Mouse (Mus musculus) ovary, postnatal 10 days (tissue): ENCODE data around the gene Lrmda.

Experiments used
- DNase-seq: peaks from one replicate; pipeline ENCODE4 v3.0.0; 2022; ENCODE audit warnings: low spot score

Lrmda gene

DNA sequence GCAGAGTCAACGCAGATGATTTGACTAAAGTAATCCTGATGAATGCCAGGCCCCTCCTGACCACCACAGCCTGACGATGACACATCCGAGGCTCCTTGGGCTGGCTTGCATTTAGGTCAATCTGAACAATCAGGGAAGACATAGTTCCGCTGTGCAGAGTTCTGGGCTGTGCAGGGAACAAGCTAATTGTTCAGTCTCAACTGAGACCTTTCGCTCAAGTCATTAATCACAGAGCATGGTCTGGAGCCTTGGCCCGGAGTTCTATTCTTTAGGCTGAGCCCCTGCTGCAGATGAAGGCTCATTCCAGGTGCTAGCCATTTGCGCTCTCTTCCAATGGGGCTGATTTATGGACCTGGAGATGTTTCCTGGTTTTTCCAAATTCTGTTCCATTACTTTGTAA lies 844.6 kb downstream of the Lrmda start:
- DNase-seq: no peak

DNA sequence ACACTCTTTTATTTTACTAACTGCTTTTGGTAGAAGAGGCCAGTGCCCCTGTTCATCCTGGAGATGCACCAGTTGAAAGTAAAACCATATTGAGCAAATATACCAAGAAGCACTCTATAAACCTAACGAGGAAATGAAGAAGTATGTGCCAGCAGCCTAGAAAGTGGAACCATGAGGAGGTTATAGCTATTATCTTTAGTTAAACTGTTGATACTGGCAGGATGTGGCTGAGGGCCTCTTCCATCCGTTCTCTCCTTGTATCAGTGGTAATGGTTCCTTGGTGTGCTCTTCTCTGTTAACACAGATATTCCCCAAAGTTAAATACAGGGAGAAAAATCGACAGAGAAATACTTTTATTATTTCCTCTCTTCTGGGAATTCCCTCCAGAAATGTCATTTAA lies 855.1 kb downstream of the Lrmda start:
- no peak for DNase-seq

DNA sequence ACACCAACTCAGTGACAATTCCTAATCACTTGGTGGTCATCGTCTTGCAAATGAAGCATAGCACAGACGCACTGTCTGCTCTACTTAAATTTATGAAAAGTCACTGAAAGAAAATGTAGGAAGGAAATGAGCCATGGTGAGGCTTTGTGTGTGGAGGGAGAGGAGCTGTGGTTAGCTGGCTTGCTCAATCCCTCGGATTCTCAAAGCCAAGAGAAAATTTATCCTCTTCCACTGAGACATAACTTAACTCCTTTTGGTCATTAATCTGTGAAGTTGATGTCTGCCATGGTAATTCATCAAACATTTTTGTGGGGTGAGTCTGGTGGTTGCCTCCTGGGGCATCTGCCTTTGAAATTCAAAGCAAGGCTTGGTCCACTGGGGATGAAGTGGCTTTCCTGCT lies 867.7 kb downstream of the Lrmda start:
- DNase-seq: no peak

DNA sequence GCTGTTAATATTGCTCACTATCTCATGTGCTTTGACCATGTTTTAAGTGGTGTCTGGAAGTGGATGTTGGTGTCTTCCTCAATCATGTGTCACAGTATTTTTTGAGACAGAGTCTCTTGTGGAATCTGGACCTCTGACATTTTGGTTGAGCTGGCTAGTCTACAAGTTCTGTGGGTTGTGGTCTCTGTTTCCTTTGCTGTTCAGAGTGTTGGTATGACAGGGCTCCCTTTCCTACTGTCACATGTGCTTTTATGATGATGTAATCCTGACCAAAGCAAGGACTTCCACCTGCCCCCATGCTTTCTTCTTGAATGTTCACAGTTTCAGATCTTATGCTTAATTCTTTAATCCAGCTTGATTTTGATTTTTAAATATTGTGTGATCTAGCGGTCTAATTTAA lies 879.8 kb downstream of the Lrmda start:
- DNase-seq: no peak

DNA sequence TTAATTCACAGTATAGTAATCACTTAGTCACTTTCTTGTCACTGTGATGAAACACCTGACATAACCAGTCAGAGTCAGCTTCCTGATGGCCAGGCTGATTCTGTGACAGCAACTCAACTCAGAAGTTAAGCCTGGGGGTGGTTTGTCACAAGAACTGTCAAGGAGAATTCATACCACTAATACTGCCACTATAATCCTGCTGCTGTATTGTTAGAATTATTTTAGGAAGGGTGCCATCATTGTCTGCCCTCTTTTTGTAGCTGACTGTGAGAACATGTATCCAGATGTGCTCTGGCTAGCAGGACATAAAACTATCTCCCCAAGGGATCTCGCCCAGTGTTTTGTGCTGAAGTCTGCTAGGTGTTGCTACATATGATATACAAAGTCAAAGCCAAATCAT lies 882.6 kb downstream of the Lrmda start:
- DNase-seq: no peak

DNA sequence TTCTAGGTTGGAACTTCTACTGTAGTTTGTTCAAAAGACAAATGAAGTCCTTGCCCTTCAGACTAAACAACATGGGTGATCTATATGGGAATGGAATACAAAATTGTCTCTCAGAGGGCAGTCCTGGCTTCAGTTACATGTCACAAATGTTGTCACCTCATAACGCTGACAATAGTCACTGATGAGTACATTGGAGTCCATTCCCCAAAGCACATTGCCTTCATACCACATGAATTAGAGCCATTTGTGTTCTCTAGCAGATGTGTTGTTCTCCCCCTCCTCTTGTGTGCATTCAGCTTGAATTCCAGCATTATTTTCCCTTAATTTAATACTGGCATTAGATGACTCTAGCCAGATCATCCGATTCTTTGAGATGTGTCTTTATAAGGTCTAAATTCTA lies 883.4 kb downstream of the Lrmda start:
- no peak for DNase-seq

DNA sequence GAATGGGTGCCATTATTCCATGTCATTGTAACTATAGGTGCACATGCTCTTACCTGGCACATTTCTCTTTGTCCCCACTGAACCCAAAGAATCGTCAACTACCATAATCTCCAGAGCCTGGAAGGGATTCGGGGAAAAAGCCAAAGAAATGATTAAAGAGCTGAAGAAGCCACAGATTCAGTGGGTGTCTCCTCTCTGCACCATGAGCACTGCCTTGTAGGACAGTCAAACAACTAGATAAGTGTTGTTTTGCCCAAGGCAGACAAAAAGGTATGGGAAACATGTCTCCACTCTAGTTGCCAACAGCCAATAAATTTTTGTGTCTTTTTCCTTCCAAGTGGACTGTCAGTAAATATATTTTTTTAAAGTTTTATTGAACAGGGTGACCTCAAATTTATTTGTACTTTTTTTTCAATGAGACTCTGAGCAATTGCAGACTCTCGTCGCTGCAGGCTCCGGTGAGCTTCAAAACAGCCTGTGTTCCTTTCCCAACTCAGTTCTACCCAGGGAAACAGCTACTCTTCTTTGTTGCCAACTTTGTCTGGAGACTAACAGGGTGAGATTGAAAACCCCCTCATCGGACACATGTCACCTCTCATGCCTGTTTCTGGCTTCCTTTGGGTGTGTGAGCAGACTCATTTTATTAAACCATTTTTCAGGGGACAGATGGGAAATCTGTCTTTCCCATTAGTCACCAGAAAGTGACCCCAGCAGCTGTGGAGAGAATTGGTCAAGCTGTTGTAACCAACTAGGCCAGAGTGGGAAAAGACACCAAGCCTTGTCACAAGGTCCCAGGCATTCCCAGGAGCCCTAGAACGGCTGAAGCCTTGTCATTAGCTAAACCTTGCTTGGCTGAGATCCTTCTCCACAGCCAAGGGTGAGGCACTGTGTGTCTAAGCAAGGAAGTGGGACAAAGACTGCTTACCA lies 886.5 kb downstream of the Lrmda start:
- DNase-seq: no peak

DNA sequence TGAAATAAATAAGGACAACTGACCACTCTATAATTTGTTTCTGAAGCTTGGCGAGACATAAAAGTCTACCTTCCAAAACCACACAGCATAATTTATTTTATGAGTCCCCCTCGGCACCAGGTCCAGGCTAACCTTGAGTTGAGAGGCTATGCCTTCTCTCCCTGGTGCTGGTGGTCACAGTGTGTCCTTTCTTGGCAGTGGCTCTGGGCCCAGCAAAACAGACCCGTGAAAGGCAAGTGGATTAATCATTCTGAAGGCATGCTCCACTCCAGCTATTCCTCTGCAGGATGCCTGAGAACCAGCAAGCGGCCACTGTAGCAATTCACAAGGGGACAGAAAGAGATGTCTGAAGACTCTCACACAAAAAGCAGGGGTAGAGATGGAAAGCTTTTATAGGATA lies 887.2 kb downstream of the Lrmda start:
- no peak for DNase-seq

DNA sequence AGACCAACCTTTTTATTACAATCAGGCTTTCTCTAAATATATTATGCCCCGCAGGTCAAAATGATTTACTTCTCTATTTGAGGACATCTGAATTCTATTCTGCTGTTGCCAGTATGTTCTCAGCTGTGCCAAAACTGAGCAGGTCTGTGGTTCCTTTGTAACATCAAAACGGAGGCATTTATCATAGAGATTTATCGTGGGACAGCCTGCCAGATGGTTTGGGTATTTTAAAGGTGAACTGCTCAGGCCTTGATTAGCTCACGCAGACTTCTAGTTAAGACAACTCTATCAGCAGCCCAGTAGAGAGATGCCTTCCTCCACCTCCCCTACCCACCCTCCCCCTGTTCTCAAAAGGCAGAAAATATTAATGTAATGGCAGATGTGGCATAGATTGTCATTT lies 887.7 kb downstream of the Lrmda start:
- no peak for DNase-seq

DNA sequence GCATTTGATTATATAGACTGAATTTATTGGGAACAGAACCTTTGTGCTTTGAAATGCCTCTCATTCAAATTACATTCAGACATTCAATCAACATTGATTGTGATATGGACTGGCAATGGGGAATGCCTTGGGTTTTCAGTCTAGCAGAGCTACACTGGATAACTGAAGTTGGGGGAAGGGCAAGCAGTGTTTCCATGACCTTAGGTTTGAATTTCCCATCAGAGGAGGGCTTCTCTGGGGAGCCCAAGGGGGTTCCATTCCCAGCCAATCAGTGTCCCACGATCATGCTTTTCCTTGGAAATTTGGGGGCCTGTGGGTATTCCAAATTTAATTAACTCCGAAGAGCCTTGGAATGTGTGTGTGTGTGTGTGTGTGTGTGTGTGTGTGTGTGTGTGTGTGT lies 888.5 kb downstream of the Lrmda start:
- DNase-seq: no peak

DNA sequence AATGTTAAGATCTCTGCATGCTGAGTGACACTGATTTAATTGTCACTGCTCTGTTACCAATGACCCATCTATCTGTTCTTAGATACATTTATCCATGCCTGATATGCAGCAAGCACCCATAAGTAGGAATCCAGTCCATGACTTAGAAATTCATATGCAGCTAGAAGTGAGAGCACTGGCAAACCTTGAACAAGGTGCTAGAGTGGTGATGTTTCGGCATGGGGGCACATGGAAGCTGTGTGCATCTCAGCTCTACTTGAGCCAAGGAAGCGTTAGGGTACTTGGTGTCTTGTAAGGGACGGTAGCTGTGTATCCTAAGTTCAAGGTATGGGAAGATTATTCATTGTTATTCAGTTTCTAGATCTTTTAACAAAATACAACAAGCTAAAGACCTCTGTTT lies 896.0 kb downstream of the Lrmda start:
- DNase-seq: no peak

DNA sequence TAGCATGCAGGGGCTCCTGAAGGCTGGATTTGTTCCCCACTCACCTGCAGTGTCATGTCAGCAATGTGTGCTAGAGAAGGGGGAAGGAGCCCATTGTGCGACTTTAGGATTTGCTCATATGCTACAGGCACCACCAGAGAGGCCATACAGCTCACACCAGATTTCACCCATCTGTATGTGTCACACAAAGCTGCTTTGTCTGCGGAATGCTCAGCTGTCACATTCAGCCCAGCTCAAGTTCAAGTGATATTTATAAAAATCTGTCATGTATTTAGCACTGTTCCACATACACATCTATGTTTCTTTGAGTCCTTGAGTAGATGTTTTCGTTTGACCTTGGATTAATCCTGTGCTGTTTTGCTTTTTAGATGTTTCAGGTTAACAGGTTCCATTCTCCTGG lies 899.0 kb downstream of the Lrmda start:
- DNase-seq: no peak

DNA sequence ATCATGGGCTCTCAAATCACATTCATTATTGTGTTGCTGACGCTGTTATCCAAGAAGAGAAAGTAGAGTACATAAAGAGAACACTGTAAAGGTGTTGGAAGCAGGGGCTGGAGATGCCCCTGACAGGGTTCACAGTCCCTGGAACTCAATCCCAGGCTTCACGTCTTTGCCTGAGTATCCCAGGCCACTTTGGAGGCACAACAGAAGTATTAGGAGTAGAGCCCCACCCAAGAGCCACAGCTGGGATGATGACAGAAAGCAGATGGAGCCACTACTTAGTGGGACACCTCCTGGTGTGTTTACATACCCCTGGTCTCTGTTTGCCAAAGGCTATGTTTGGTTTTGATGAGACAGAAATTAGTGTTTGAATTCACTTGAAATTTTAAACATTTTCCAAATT lies 899.4 kb downstream of the Lrmda start:
- no peak for DNase-seq

DNA sequence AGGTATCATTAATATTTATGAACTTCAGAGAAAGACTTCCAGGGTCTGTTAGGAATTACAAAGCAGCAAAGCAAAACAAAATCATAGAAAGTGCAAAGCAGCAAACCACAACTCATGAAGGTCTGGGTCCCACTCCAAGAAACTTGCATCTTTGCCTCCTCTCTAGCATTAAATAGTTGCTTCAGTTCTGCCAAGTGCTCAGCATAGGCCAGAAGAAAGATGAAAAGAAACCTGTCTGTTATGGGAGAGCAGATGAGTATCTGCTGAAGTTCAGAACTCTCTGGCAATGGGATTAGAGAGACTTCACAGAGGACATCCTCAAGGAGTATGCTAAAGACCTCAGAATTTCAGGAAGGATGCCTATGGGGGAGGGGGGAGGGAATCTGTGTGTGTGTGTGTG lies 901.6 kb downstream of the Lrmda start:
- no peak for DNase-seq

DNA sequence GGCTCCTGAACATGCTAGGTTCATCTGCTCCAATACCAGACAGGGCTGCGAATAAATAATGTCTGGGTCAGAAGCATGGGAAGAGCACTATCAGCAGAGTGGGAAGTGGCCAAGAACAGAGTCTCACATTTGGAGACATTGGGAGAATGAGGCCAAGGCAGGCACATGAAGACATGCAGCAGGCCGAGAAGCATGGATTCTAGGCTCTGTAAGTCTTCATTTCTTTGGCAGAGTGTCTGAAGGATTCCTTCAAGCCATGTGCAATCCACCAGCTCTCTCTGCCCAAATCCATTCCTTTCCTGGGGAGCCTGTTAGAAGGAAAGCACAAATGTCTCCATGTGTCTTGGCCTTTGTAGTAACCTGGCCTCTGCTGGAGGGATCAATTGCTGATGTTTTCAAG lies 902.3 kb downstream of the Lrmda start:
- no peak for DNase-seq

DNA sequence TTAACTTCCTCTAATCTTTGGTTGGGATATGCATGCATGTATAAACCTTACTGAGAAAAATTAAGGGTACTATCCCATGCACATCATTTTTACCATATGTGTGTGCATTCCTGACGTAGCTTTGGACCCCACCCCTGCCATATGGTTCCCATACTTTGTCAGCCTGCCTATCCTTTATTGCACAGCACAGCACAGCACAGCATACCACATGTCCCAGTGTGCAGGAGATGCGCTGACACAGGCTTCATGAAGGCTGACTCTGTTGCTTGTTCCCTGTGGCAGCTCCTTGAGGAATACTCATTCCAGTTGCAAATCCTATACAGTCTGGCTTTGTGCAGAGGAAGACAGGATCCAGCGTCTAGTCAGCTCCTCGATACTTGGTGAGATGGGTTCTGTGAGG lies 903.1 kb downstream of the Lrmda start:
- DNase-seq: no peak

DNA sequence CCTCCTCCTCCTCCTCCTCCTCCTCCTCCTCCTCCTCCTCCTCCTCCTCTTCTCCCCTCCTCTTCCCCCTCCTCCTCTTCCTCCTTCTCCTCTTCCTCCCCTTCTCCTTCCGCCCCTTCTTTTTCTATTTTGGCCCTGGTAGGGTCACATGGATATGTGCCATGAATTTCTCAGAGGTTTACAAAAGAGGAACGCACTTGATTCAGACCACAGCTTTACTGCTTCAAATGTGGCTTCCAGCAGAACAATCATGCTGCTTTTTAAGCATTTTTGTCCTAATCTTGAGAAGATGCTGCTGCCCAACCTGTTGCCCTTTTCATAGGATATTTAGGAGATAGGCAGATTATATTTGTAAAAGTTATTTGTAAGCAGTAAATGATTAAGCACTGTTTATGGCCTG lies 903.7 kb downstream of the Lrmda start:
- no peak for DNase-seq

DNA sequence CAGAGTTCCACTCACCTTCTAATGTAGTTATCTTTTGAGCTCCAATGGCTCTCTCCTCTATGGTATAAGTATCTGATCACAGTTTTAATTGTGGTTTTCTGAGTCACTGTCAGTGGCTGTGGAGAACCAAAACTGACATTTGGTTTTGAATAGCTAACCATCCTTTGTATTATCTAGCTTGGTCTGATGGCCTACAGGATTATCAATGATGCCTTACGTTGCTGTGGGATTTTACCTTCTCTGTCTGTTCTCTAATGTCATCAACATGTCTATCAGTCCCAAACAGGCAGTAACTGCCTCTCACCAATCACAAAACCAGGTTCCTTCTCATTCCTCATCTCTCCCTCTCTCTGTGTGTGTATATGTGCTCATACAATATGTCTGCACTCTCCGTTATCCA lies 908.8 kb downstream of the Lrmda start:
- DNase-seq: no peak

DNA sequence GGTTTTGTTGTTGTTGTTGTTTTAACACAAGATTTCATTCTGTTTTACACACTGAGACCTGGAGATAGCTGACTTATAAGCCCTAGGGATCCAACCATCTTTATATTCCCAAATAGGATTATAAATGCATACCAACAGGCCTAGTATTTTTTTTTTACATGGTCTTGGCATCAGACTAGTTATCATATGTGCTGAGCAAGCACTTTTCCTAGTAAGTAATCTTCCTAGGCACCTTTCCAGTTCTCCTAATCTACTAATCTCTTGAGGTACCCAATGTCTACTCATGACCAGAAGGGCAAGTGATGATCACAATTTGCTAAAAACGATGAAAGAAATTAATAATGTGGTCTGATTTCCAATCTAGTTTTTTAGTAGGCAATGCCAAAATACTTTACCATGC lies 909.2 kb downstream of the Lrmda start:
- no peak for DNase-seq

DNA sequence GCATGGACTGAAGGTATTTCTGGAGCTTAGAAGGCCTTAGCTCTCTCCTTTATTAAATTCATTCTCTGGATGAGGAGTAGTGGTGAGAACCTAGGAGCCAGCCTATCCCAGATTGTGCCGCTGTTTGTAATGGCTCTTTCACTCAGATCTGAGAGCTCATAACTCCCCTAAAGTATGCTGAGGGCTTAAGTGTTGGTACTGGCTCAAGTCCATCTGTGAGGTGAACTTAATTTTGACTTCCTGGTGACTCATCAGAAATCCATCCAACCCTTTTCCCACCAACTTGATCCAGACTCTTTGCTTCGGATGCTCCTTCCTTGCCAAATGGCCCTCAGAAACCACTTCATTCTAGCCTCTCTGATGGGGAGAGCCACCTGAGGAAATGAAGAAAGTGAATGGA lies 910.1 kb downstream of the Lrmda start:
- DNase-seq: no peak

DNA sequence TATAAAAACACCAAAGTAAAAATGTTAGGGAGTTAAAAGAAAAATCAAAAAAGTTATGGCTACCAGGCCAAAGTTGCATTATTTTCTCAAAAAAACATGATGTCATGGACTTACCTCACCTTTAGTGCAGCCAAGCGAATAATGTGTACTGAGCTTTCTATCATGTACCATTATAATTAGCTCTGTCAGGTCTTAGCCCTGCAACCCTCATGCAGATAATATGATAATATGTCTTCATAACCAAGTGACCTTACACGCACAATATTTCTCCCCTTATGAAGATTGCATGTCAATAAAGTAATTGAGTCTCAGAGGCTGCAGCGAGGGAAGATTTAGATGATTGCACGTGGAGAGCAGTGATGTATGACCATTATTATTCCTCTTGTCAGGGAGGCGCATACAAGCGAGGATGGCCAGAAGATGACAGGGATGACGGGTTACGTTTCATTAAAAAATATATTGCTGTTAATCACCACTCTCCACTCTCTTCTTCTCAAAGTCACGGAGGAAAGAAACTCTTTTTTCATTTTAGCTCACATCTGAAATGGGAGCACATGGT lies 911.1 kb downstream of the Lrmda start:
- DNase-seq: no peak

DNA sequence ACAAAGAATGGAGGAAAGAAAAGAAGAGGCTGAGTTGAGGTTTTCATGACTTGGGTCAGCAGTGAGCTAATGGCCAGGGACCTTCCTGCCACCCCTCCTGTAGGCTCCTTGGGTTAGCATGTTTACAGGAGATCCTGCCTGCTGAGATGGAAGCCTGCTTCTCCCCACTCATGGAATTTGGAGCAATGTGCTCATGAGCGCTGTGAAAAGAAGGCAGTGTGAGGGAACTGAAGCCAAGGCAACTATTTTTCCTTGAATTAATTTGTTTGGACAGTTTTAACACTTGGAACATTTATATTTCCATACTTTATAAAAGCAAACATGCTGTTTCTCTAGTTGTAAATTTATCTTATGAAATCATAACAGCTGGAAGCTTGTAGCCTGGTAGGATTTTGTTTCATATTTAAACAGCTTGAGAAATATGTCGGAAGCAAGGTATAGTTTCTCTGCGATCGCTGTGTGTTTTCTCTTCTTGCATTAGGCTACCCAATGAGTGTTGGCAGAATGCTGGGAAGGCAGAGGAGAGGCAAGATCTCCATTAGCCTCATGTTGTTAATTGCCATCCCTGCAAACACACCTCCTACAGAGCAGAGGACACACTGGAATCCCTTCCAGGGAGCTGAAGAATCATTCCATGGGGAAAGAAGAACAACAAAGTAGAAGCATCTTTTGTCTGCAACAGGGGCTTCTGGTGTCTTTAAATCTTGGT lies 911.8 kb downstream of the Lrmda start:
- DNase-seq: no peak

DNA sequence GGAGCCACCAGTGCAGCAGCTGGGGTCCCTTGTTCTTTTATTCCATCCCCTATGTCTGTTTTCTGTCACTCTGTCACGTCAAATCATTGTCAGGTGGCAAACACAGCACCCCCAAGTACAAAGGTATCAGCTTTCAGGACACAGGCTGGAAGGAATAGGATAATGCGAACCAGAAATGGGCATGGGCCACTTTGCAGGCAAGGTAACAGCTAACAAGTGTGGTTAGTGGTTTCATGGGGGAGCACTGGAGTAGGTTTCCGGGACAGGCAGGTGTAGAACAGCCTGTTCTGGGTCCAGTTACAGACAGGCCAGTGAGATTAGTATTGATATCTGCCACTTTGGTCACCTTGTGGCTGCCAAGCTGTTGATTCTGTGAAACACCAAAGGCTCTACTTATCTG lies 917.2 kb downstream of the Lrmda start:
- no peak for DNase-seq
